Mouse (Mus musculus) lung, embryonic 14.5 days (tissue): ENCODE measurements around the gene Cblc. TPM values are rescaled to one million over a fixed set of nuclear protein-coding genes. Genes with fewer than 3 reads are reported as not detected.

ENCODE experiments used
- ATAC-seq: fragments of 200-750 bp; cut with Nextera tagmentation; 2 replicates; pipeline ENCODE4 v1.8.0; 2017; ENCODE audit warnings: mild to moderate bottlenecking, moderate TSS enrichment, moderate library complexity; ENCODE audit not compliant: insufficient read depth
- DNase-seq: peaks from one replicate; pipeline ENCODE4 v3.0.0-alpha.2; 2015
- H3K27ac ChIP-seq: fragments of 300-500 bp; sonication (generic); 2 replicates; pipeline ENCODE4 v1.5.1; 2014; ENCODE audit warnings: low read depth, mild to moderate bottlenecking, moderate library complexity
- H3K27me3 ChIP-seq: fragments of 300-500 bp; sonication (generic); 2 replicates; pipeline ENCODE4 v1.6.1; 2014; ENCODE audit warnings: low read length, control low read depth; ENCODE audit not compliant: insufficient read depth
- H3K36me3 ChIP-seq: fragments of 300-500 bp; sonication (generic); 2 replicates; pipeline ENCODE4 v1.6.1; 2014; ENCODE audit warnings: control low read depth; ENCODE audit not compliant: insufficient read depth
- H3K4me1 ChIP-seq: fragments of 300-500 bp; sonication (generic); 2 replicates; pipeline ENCODE4 v1.6.1; 2014; ENCODE audit warnings: antibody characterized with exemption, control low read depth; ENCODE audit not compliant: insufficient read depth
- H3K4me2 ChIP-seq: fragments of 300-500 bp; sonication (generic); 2 replicates; pipeline ENCODE4 v1.6.1; 2014; ENCODE audit warnings: mild to moderate bottlenecking
- H3K4me3 ChIP-seq: fragments of 300-500 bp; sonication (generic); 2 replicates; pipeline ENCODE4 v1.5.1; 2014; ENCODE audit warnings: low read depth, low read length
- H3K9ac ChIP-seq: fragments of 300-500 bp; sonication (generic); 2 replicates; pipeline ENCODE4 v1.6.1; 2014
- H3K9me3 ChIP-seq: fragments of 300-500 bp; sonication (generic); 2 replicates; pipeline ENCODE4 v1.6.1; 2016; ENCODE audit warnings: low read depth, low read length, control low read depth
- CTCF ChIP-seq: IDR thresholded peaks from 2 replicates; pipeline ENCODE4 v1.5.1; 2016; ENCODE audit warnings: antibody characterized with exemption, low read depth
- WGBS: fragments of 180-500 bp; shearing (Covaris S2); extraction: QIAGEN DNeasy Blood & Tissue Kit; methylation state at CpG from one replicate; pipeline ENCODE4 v1.1.7; 2014; 5-methylcytosine and 5-hydroxymethylcytosine counted together
- polyA plus RNA-seq: library from polyadenylated mRNA; unstranded; fragments of >200 nt; fragmentation: Nextera tagmentation; extraction: Ambion mirVana; gene quantifications from 2 replicates; pipeline ENCODE4 v1.2.1, GENCODE M21; 2014

The Cblc gene
- polyA plus RNA-seq = 6.8 and 10.2 TPM in 2 replicates

DNA sequence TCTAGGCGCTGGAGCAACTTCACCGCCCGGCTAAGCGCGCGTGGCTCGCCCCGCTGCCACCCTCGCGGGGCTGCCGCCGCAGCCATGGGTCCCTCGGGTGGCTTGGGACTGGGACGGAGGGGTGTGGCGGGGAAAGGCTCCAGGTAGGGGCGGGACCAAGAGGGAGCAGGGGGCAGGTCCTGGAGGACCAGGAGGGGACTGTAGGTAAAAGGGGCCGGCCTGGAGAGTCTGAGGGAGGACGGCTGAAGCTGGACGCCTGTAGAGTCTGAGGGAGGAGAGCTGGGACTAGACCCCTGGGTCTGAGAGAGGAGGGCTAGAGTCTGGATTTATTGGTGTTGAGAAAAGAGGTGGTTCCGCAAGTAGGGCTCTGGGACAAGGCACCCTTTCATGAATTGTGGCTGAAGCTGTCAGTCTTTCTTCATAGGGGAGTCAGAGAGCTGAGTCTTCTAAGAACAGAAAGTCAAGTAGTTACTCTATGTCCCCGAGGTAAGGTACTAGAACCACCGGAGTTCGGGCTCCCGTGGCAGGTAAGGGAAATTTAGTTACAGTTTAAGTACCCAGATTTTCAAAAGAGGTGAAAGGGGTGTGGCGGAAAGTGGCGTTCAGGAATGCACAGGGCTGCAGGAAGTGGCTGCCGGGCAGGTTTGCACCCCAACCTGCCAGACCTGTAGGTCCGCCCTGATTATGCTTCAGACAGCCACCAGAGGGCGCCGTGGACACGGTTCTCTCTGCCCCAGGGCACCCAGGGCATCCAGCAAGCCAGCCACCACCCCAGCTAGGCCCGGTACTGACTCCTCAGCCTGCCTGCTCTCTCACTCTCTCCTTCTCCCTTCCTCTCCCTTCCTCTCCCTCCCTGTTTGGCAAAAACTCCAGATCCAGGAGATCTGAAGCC lies at the start of gene Cblc:
Cblc (minus strand) TSS at position 113 of the 892 bp plus-strand sequence.
- Histone ChIP-seq H3K4me3 (peak within 1 kb of the TSS; percentile 38), H3K27ac (peak within 1 kb of the TSS; percentile 78), H3K9ac (peak within 1 kb of the TSS; percentile 47), H3K4me1 (no peaks in the 10 kb centered on the region), H3K27me3 (peaks cover 18% of the 10 kb centered on the region), H3K36me3 (no peaks in the 10 kb centered on the region), H3K4me2 (peak within 1 kb of the TSS; percentile 57), H3K9me3 (no peaks in the 10 kb centered on the region)
- WGBS = 4% methylated on average over 32 of the region's 32 CpGs
- peak; percentile 84 for DNase-seq
- TF ChIP-seq CTCF = peak; percentile 89
- ATAC-seq = peak; percentile 92

DNA sequence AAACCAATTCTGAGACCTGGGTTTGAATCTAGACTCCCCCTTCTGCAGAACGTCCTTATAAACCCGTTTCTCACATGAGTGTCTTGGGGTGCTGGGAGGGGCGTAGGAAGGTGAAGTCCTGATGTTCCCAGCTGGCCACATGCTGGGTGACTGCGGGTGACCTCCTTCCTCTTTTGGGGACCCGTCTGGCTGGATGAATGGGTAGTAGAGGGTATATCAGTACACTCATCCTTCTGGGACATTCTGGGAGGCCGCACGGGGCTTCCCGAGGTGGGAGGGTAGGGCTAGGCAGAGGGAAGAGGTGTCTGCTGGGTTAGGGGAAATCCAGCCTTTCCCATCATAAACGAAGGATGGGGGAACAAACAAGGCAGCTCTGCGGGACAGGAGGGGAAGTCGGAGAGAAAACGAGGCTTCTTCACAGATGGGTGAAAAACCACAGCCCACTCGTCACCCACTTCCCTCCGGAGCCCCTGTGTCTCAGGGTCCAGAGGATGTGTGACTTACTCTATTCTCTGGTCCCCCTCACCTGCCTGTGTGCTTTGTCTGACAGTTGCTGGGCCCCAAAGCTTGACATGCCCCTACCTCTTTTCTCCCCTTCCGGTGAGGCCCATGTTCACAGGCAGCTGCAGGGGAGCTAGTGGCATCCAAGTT lies 48.0 kb upstream of the Cblc start:
- peaks cover 8% of the 10 kb centered on the region; the same call in 1 of the 2 replicates for H3K27me3 ChIP-seq
- no peaks in the 10 kb centered on the region for H3K36me3 ChIP-seq
- H3K27ac ChIP-seq = no peak overlapping the region
- WGBS = 62% methylated on average over 15 of the region's 15 CpGs
- no peak overlapping the region for H3K4me3 ChIP-seq
- DNase-seq = no peak
- no peak overlapping the region for H3K9ac ChIP-seq
- no peak for TF ChIP-seq CTCF
- H3K9me3 ChIP-seq = no peaks in the 10 kb centered on the region
- no peak overlapping the region for H3K4me2 ChIP-seq
- no peaks in the 10 kb centered on the region for H3K4me1 ChIP-seq
- no peak for ATAC-seq

GRCm38 (mm10) chr7:19843561-19843960 lies 47.0 kb upstream of the Cblc start:
- no peaks in the 10 kb centered on the region for H3K9me3 ChIP-seq
- H3K36me3 ChIP-seq = no peaks in the 10 kb centered on the region
- no peak overlapping the region for H3K27ac ChIP-seq
- H3K4me2 ChIP-seq = no peak overlapping the region
- no peak overlapping the region for H3K4me3 ChIP-seq
- peaks cover 8% of the 10 kb centered on the region; the same call in 1 of the 2 replicates for H3K27me3 ChIP-seq
- 4% methylated on average over 11 of the region's 11 CpGs for WGBS
- peak; percentile 91 for TF ChIP-seq CTCF
- H3K4me1 ChIP-seq = no peaks in the 10 kb centered on the region
- DNase-seq = peak; percentile 81
- H3K9ac ChIP-seq = no peak overlapping the region
- ATAC-seq = peak; percentile 73

DNA sequence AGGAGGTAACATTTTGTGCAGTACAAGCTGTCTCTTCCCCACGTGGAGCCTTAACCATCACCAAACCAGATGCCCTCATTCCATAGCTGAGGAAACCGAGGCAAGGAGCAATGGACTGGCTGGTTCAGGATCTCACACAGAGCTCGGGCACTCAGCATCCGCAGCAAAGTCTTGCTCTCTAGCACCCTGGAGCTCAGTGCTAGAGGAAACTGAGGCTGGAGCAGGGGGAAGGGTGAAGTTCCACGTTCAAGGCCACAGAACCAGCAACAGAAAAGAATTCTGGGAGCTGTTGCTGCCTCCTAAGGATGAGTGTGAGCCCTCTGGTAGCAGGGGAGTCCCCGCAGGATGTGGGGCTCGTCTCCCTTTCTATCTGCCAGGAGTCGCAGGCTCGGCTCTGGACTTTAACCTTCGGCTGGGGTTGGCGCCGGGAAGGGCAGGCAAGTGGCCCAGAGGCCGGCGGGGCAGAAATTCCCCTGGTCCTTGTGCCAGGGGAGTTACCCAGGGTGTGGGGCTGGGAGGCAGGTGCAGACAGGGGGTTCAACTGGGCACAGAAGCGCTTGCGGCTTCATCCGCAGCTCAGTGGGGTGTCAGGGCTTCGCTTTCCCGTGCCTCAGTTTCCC lies 46.4 kb upstream of the Cblc start:
- DNase-seq = no peak
- no peak for ATAC-seq
- Histone ChIP-seq H3K27me3 (peaks cover 8% of the 10 kb centered on the region; the same call in 1 of the 2 replicates), H3K4me3 (no peak overlapping the region), H3K4me2 (no peak overlapping the region), H3K4me1 (no peaks in the 10 kb centered on the region), H3K36me3 (no peaks in the 10 kb centered on the region), H3K27ac (no peak overlapping the region), H3K9ac (no peak overlapping the region), H3K9me3 (no peaks in the 10 kb centered on the region)
- no peak for TF ChIP-seq CTCF
- WGBS = 25% methylated on average over 19 of the region's 19 CpGs

GRCm38 (mm10) chr7:19841686-19842413 lies 45.2 kb upstream of the Cblc start:
- DNase-seq = no peak
- TF ChIP-seq CTCF = no peak
- Histone ChIP-seq H3K4me2 (no peak overlapping the region), H3K4me3 (no peak overlapping the region), H3K9ac (no peak overlapping the region), H3K36me3 (no peaks in the 10 kb centered on the region), H3K4me1 (no peaks in the 10 kb centered on the region), H3K27ac (no peak overlapping the region), H3K9me3 (no peaks in the 10 kb centered on the region), H3K27me3 (peaks cover 8% of the 10 kb centered on the region; the same call in 1 of the 2 replicates)
- ATAC-seq = no peak
- WGBS = 63% methylated on average over 21 of the region's 21 CpGs

DNA sequence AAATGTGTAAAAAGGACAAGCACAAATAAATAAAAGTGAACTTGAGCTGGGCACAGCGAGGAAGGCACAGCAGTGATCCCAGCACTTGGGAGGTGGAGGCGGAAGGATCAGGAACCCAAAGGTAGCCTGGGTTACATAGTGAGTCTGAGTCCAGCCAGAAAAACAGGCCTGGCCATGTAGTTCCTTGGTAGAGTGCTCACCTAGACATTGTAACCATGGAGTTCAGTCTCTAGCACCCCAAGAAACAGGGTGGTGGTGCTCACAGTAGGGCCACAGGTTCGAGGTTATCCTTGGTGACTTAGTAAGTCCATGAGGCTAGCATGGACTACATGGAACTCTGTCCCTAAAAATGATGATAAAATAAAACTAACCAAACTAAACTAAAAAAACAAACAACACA lies 44.3 kb upstream of the Cblc start:
- Histone ChIP-seq H3K4me1 (no peaks in the 10 kb centered on the region), H3K4me2 (no peak overlapping the region), H3K27me3 (peaks cover 8% of the 10 kb centered on the region; the same call in 1 of the 2 replicates), H3K9me3 (no peaks in the 10 kb centered on the region), H3K36me3 (no peaks in the 10 kb centered on the region), H3K9ac (no peak overlapping the region), H3K27ac (no peak overlapping the region), H3K4me3 (no peak overlapping the region)
- no peak for TF ChIP-seq CTCF
- WGBS = 74% methylated on average over 3 of the region's 3 CpGs
- DNase-seq (no peak), ATAC-seq (no peak)
